Mouse (Mus musculus): ENCODE measurements around the gene Il18bp.
"Not testable (repeated sequence)": the region's sequence is repeated elsewhere in the genome, so short reads cannot be mapped to it uniquely, and the experiment has no call there.

Il18bp gene

DNA sequence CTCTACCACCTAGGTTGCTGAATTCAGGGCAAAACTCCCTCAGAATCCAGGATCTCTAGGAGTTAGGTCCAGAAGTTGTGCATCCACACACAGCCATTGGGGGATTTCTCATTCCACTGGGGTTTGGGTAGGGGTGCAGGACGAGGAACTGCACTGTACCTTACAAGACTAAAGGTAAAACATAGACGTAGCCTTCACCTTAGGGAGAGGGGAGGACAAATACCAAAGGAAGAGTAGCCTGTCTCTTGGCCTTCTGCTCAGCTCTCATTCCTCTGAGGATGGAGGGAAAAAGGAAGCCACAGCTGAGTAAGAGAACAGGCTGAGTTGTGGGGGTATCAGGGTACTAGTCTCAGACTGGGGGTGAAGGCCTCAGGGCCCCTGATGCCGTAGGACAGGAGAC, at the start of gene Il18bp:
Gene Il18bp (minus strand): TSS at position 101 of the 400 bp plus-strand sequence.
- in situ Hi-C loops (cut with MboI, MseI) = no loop called here

GRCm38 (mm10) chr7:102066363-102066762, 47.9 kb upstream of the Il18bp start:
- in situ Hi-C loops (cut with MboI, MseI) = loop anchor here (10.0 kb wide), 1 partner anchor 132 kb away; the partner anchor contains the start of genes Lrrc51 and Numa1

DNA sequence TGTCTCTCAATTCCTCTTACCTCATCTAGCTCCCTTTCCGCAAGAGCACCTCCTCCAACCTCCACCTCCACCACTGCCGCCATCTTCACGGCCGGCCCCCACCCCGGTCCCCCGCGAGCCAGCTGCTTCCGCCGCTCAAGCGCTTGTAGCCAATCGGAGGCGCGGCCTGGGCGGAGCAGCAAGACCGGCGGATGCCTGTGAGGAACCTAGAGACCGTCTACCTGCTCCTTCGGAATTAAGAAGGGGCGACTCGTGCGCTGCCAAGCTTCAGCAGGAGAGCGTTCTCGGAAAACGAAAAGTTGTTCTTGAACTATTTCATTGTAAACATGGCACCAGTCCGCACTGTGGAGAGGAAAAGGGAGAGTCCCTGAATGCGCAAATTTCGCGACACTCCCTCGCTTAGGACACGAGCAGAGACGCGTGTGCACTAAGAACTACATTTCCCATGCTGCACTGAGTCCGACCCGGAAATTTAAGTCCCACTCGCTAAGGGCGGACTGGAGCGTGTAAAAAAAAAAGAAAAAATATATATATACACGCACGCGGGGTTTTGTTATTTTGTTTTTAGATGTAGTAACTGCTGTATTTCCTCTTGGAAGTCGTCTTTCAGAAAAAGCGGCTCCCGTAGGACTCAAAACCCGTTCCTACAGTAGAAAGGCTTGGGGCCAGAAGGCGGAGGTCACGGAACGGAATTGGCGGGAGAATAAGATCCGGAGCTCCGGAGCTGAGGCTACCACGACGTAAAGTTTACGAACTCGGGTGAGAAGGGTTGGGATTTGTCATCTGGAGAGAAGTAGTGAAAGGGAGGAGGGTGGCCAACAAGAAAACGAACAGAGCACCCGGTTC, 46.8 kb upstream of the Il18bp start, which contains the start of the genes Rnf121, Xndc1 and Xntrpc:
Gene Rnf121 (minus strand): TSS at position 424 of the 846 bp plus-strand sequence.
Gene Xndc1 (plus strand): TSS at position 466 of the 846 bp plus-strand sequence.
Gene Xntrpc (plus strand): TSS at position 668 of the 846 bp plus-strand sequence.
- in situ Hi-C loops (cut with MboI, MseI) = loop anchor here (10.0 kb wide), 1 partner anchor 130 kb away; the partner anchor contains the start of genes Lrrc51 and Numa1

DNA sequence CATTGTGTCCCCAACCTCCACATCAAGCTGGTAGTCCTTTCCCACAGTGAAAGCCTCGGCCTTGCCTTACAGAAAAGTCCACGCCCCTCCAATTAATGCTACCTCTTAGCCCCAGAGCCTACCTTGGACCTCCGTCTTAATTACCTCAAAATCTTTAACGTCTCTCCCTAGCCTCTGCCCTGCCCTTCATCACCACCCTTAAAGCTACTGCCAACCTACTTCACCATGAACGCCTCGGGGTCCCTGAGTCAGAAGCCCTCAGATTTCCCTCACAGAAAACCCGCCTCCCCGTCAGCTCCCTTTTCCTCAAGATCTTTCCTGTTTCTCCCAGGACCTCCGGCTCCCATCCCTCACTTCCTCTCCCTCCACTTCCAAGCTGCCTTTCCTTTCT, 46.2 kb upstream of the Il18bp start:
- in situ Hi-C loops (cut with MboI, MseI) = loop anchor here (10.0 kb wide), 1 partner anchor 130 kb away; the partner anchor contains the start of genes Lrrc51 and Numa1

DNA sequence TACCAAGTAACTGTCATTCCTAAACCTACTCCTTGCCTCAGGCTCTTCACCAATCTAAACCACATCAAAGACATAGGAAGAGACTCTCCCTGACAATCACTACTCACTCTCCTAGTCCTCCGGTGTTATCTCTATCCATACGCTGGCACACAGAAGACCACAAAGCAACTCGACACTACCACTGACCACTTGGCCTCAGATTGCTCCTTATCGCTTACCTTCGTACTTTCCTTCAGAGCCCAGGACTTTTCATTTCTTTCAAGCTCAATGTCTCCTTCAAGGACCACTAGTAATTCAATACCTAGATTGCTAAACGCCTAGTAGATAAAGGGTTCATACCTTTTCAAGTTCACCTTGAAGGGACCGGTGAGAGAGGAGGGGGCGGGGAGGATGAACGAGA, 45.4 kb upstream of the Il18bp start:
- in situ Hi-C loops (cut with MboI, MseI) = loop anchor here (10.0 kb wide), 1 partner anchor 129 kb away; the partner anchor contains the start of genes Lrrc51 and Numa1

- in situ Hi-C loops (cut with MboI, MseI) = loop anchor here (10.0 kb wide), 1 partner anchor 127 kb away; the partner anchor contains the start of genes Lrrc51 and Numa1
Observed at GRCm38 (mm10) chr7:102062203-102062602, 43.7 kb upstream of the Il18bp start.

GRCm38 (mm10) chr7:102061353-102061752, 42.9 kb upstream of the Il18bp start:
- in situ Hi-C loops (cut with MboI, MseI) = loop anchor here (10.0 kb wide), 1 partner anchor 127 kb away; the partner anchor contains the start of genes Lrrc51 and Numa1

DNA sequence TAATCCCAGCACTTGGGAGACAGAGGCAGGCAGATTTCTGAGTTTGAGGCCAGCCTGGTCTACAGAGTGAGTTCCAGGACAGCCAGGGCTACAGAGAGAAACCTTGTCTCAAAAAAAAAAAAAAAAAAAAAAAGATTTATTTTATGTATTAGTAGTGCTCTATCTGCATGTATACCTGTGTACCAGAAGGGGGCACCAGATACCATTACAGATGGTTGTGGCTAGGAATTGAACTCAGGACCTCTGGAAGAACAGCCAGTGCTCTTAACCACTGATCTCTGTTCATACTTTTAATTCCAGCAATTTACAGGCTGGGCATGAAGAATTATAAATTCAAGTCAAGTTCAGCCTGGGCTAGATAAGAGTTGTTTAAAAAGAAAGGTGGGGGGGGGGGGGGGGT, 30.0 kb upstream of the Il18bp start:
- in situ Hi-C loops (cut with MboI, MseI) = loop anchor here (5.0 kb wide), 1 partner anchor 34 kb away; the partner anchor contains the start of gene Trpc2

- in situ Hi-C loops (cut with MboI, MseI) = no loop called here
Observed at GRCm38 (mm10) chr7:102042314-102042713, 23.8 kb upstream of the Il18bp start.

DNA sequence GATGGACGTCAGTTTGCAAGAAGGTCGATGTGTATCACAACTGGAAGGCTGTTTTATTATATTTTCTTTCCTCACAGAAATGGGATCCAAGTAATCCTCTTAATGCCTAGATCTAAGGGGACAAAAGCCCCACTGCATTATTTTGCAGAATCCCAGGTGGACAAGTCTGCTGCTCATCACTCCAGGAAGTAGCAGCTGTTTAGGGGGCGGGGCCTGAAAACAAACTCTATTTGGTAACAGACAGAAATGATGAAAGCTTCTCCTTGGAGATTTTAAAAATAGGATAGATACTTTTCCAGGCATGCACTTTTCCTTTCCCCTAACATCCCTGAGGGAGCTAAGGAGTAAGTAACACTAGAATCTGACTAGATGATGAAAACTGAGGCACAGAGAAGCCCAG, 18.8 kb upstream of the Il18bp start:
- in situ Hi-C loops (cut with MboI, MseI) = loop anchor here (5.0 kb wide), 1 partner anchor 75 kb away; no protein-coding TSS in a partner anchor

GRCm38 (mm10) chr7:102035534-102035933, 17.0 kb upstream of the Il18bp start:
- in situ Hi-C loops (cut with MboI, MseI) = loop anchor here (5.0 kb wide), 1 partner anchor 77 kb away; no protein-coding TSS in a partner anchor

- in situ Hi-C loops (cut with MboI, MseI) = loop anchor here (5.0 kb wide), 1 partner anchor 77 kb away; no protein-coding TSS in a partner anchor
Observed at GRCm38 (mm10) chr7:102034904-102035303, 16.4 kb upstream of the Il18bp start.

DNA sequence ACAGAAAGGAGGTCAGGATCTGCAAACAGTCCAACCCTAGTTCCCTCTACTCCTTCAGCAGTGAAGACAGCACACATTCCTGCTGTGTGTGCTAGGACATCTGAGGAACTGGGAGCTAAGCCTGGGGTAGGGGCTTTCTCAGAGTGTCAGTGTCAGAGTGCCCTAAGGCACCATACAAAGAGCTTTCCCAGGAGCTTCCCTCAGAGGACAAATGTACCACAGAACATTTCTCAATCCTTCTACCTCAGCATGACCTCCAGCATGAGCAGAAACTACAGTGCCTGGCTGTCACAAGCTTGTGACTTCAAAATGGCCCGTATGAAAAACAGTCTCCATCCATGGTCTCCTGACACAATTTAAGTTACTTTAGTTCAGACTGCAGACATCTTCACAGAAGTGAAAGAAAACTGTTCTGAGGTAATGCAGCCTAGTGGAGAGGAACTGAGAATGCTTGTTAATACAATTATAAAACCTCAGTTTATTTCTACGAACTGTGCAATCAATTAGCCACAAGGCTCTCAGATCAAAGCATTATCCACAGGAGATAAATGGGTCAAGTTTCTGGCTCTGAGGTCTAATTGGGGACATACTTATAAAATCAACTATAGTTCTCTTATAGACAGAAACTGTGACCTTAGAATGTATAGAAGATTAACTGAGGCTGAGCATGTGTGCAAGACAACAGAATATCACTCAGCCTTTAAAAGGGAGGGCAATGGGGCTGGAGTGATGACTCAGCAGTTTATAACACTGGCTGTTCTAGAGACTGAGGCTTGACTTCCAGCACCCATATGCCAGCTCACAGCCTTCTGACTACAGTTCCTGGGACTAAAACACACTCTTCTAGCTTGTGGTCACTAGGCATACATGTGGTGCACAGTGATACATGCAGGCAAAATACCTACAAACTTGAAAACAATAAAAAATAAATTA, 7.0 kb upstream of the Il18bp start:
- in situ Hi-C loops (cut with MboI, MseI) = loop anchor here (5.0 kb wide), 1 partner anchor 43 kb away; no protein-coding TSS in a partner anchor

GRCm38 (mm10) chr7:102023821-102024220, 5.3 kb upstream of the Il18bp start:
- in situ Hi-C loops (cut with MboI, MseI) = no loop called here

- in situ Hi-C loops (cut with MboI, MseI) = not testable (repeated sequence)
Observed at GRCm38 (mm10) chr7:102020934-102021333, 2.4 kb upstream of the Il18bp start.

- in situ Hi-C loops (cut with MboI, MseI) = no loop called here
Observed at GRCm38 (mm10) chr7:102019362-102019761, 872 bp upstream of the Il18bp start.

DNA sequence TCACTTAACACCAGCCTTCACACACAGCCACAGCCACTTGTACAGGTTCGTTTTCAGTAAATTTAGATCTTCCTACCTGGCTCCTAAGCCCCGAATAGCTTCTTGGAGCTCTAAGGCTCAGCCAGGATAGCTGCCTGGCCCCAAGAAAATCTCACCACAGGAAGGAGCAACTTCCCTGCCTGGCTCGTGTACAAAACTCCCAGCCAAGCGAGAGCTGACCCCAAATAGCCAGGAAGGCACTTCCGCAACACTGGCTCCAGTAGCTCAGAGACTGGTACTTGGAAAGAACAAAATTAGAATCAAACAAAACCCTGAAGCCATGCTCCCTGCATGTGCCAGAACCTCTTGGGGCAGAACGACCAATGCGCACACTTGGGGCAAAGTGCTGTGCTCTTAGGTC, 456 bp downstream of the Il18bp start:
- in situ Hi-C loops (cut with MboI, MseI) = no loop called here

DNA sequence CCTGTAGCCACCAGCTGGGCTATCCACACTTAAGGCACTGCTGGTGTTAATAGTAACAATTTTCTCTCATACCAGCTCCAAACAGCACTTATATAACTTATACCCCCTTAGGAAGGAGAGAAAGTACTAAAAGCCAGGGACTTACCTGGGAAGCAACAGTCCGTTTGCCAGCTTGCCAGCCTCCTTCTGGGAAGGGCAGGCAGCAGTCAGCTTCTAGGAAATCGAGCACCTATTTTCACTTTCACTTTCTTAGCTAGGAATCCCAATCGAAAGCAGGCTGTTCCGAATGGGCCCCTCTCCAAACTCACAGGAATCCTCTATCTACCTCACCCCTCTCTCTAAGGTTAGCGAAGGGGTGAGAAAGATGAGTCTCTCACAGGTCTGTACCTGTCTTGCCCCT, 1.0 kb downstream of the Il18bp start:
- in situ Hi-C loops (cut with MboI, MseI) = no loop called here

DNA sequence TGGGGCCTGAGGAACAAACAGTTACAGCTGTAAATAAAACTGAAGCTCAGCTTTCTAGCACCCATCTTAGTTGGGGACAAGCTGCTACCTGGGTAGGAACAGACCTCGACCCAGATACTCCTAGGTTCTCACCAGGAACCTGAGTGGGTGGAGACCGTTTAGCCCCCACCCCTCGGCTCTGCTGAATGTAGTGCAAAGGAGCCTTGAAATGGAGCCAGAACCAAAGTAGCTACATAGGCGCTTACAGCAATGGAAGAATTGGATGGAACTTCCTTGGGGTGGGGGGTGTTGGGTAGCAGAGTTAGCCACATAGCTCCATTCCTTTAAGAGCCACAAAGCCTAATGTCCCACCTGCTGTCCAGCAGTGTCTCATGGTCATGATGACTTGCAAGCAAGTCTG, 1.6 kb downstream of the Il18bp start:
- in situ Hi-C loops (cut with MboI, MseI) = no loop called here

DNA sequence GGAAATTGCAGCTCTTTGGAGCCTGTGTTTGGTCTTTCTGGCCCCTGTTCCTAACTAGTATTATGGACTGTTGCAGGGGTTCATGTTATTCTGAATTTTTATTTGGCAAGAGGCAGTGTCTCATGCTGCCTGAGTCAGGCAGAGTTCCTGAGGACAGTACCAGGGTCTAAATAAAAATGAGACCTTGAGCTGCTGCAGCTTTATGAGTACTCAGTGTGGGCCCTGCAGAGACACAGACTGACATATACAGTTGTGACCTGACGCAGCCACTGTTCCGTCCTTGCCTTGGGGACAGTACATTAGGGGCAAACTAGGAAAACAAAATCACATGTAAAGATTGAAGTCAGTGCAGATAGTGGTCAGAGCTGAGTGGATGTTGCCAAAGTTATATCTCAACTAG, 3.5 kb downstream of the Il18bp start:
- in situ Hi-C loops (cut with MboI, MseI) = no loop called here

DNA sequence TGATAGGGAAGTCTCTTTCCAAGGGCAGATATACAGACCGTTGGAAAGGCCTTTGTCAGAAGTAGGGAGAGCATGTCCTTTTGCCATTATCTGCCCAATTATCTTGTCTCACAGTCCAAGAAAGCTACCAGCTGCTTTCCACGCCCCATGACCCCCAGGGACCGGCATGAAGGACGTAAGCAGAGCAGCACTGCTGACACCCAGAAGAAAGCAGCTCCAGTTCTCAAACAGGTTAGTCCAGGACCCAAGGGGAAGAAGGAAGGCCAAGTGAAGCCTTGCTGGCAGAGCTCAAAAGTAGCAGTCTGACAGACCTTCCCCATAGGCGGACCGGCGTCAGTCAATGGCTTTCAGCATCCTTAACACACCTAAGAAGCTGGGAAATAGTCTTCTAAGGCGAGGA, 5.1 kb downstream of the Il18bp start:
- in situ Hi-C loops (cut with MboI, MseI) = no loop called here
